Mouse (Mus musculus) megakaryocyte, embryonic 14.5 days (primary cell): Measurements from ENCODE around the gene Gm1043.

Source experiments
- FLI1 ChIP-seq: IDR thresholded peaks from 2 replicates; pipeline ENCODE4 v1.6.1; 2012; ENCODE audit warnings: low read length, inconsistent platforms, mixed read lengths
- GATA1 ChIP-seq: IDR thresholded peaks from 3 replicates; pipeline ENCODE4 v1.6.1; 2012; ENCODE audit warnings: mixed read lengths, low read length, inconsistent platforms, borderline replicate concordance

GRCm38 (mm10) chr5:37196666-37197250 is 111.6 kb downstream of the Gm1043 start:
- TF ChIP-seq GATA1 (no peak), FLI1 (no peak)
